Mouse (Mus musculus): Measurements from ENCODE around the gene Cdhr4. TPM values are rescaled to one million over a fixed set of nuclear protein-coding genes. Genes with fewer than 3 reads are reported as not detected.
A peak's percentile ranks its signal among the peaks of the same experiment; 100 is the strongest.

Cdhr4 gene
- polyA plus RNA-seq, 1 experiment from 2014 or later = 3.7 TPM

GRCm38 (mm10) chr9:107962916-107963315 lies 29.4 kb upstream of the Cdhr4 start:
- no peaks in the 10 kb centered on the region for H3K27me3 ChIP-seq (replicated peaks)
- H3K4me3 ChIP-seq = no peak overlapping the region
- no peaks in the 10 kb centered on the region for H3K9me3 ChIP-seq (replicated peaks)
- no peak overlapping the region for H3K9ac ChIP-seq
- WGBS (ENCODE audit: insufficient replicate concordance) = 90% methylated on average over 9 of the region's 9 CpGs
- no peak overlapping the region for H3K4me2 ChIP-seq
- peak overlapping the region; percentile 54; the same call in 1 of the 2 replicates for H3K27ac ChIP-seq
- no peak for ATAC-seq
- peaks cover 26% of the 10 kb centered on the region for H3K4me1 ChIP-seq
- peaks cover 94% of the 10 kb centered on the region for H3K36me3 ChIP-seq

- Histone ChIP-seq H3K4me1 (peaks cover 26% of the 10 kb centered on the region), H3K4me2 (no peak overlapping the region), H3K9ac (peak overlapping the region; percentile 3; the same call in 1 of the 2 replicates), H3K36me3 (peaks cover 94% of the 10 kb centered on the region), H3K27me3 (replicated peaks) (no peaks in the 10 kb centered on the region), H3K27ac (peak overlapping the region; percentile 66), H3K4me3 (no peak overlapping the region), H3K9me3 (replicated peaks) (no peaks in the 10 kb centered on the region)
- WGBS (ENCODE audit: insufficient replicate concordance) = 12% methylated on average over 5 of the region's 5 CpGs
- peak; percentile 62 for ATAC-seq
Measured at GRCm38 (mm10) chr9:107963700-107964099, 28.6 kb upstream of the Cdhr4 start.

GRCm38 (mm10) chr9:107964681-107965080 lies 27.6 kb upstream of the Cdhr4 start:
- 88% methylated on average over 9 of the region's 9 CpGs for WGBS (ENCODE audit: insufficient replicate concordance)
- Histone ChIP-seq H3K27ac (peak overlapping the region; percentile 66; the same call in 1 of the 2 replicates), H3K27me3 (replicated peaks) (no peaks in the 10 kb centered on the region), H3K36me3 (peaks cover 94% of the 10 kb centered on the region), H3K9ac (0 out of 2 replicates have a peak overlapping the region, but pooled peaks have one; percentile 3), H3K4me2 (no peak overlapping the region), H3K9me3 (replicated peaks) (no peaks in the 10 kb centered on the region), H3K4me1 (peaks cover 28% of the 10 kb centered on the region), H3K4me3 (no peak overlapping the region)
- ATAC-seq = no peak

GRCm38 (mm10) chr9:107966676-107967075 lies 25.6 kb upstream of the Cdhr4 start:
- no peak for ATAC-seq
- Histone ChIP-seq H3K27me3 (replicated peaks) (no peaks in the 10 kb centered on the region), H3K4me3 (no peak overlapping the region), H3K36me3 (peaks cover 90% of the 10 kb centered on the region), H3K4me2 (no peak overlapping the region), H3K4me1 (peaks cover 48% of the 10 kb centered on the region), H3K9ac (peak overlapping the region; percentile 20; the same call in 1 of the 2 replicates), H3K27ac (peak overlapping the region; percentile 17; the same call in 1 of the 2 replicates), H3K9me3 (replicated peaks) (no peaks in the 10 kb centered on the region)
- WGBS (ENCODE audit: insufficient replicate concordance) = 58% methylated on average over 10 of the region's 10 CpGs

GRCm38 (mm10) chr9:107967437-107967836 lies 24.9 kb upstream of the Cdhr4 start:
- Histone ChIP-seq H3K4me2 (no peak overlapping the region), H3K36me3 (peaks cover 83% of the 10 kb centered on the region), H3K4me1 (peaks cover 56% of the 10 kb centered on the region), H3K9me3 (replicated peaks) (no peaks in the 10 kb centered on the region), H3K4me3 (no peak overlapping the region), H3K27me3 (replicated peaks) (no peaks in the 10 kb centered on the region), H3K9ac (no peak overlapping the region), H3K27ac (no peak overlapping the region; the same call in 1 of the 2 replicates)
- no peak for ATAC-seq
- 80% methylated on average over 6 of the region's 6 CpGs for WGBS (ENCODE audit: insufficient replicate concordance)

GRCm38 (mm10) chr9:107968531-107968930 lies 23.8 kb upstream of the Cdhr4 start:
- peaks cover 67% of the 10 kb centered on the region for H3K4me1 ChIP-seq
- no peak for ATAC-seq
- H3K4me3 ChIP-seq = no peak overlapping the region
- peaks cover 72% of the 10 kb centered on the region for H3K36me3 ChIP-seq
- H3K9me3 ChIP-seq (replicated peaks) = no peaks in the 10 kb centered on the region
- no peak overlapping the region for H3K9ac ChIP-seq
- 84% methylated on average over 7 of the region's 7 CpGs for WGBS (ENCODE audit: insufficient replicate concordance)
- H3K27ac ChIP-seq = no peak overlapping the region
- no peaks in the 10 kb centered on the region for H3K27me3 ChIP-seq (replicated peaks)
- no peak overlapping the region for H3K4me2 ChIP-seq

- peaks cover 56% of the 10 kb centered on the region for H3K36me3 ChIP-seq
- H3K4me1 ChIP-seq = peaks cover 67% of the 10 kb centered on the region
- WGBS (ENCODE audit: insufficient replicate concordance) = 85% methylated on average over 5 of the region's 5 CpGs
- no peak for ATAC-seq
- no peaks in the 10 kb centered on the region for H3K27me3 ChIP-seq (replicated peaks)
- no peaks in the 10 kb centered on the region for H3K9me3 ChIP-seq (replicated peaks)
- peak overlapping the region; percentile 98 for H3K27ac ChIP-seq
- H3K4me3 ChIP-seq = no peak overlapping the region
- H3K4me2 ChIP-seq = no peak overlapping the region
- H3K9ac ChIP-seq = no peak overlapping the region
Measured at GRCm38 (mm10) chr9:107970311-107970710, 22.0 kb upstream of the Cdhr4 start.

- Histone ChIP-seq H3K27ac (peak overlapping the region; percentile 98), H3K9me3 (replicated peaks) (no peaks in the 10 kb centered on the region), H3K27me3 (replicated peaks) (no peaks in the 10 kb centered on the region), H3K9ac (peak overlapping the region; percentile 64), H3K4me3 (0 out of 2 replicates have a peak overlapping the region, but pooled peaks have one; percentile 0), H3K36me3 (peaks cover 48% of the 10 kb centered on the region), H3K4me1 (peaks cover 69% of the 10 kb centered on the region), H3K4me2 (peak overlapping the region; percentile 54)
- WGBS (ENCODE audit: insufficient replicate concordance) = 23% methylated on average over 8 of the region's 8 CpGs
- ATAC-seq = peak; percentile 83
Measured at GRCm38 (mm10) chr9:107971690-107972541, 20.4 kb upstream of the Cdhr4 start.

- H3K4me2 ChIP-seq = peak overlapping the region; percentile 94
- H3K4me1 ChIP-seq = peaks cover 93% of the 10 kb centered on the region
- H3K36me3 ChIP-seq = peaks cover 50% of the 10 kb centered on the region
- 10% methylated on average over 10 of the region's 10 CpGs for WGBS (ENCODE audit: insufficient replicate concordance)
- H3K9me3 ChIP-seq (replicated peaks) = no peaks in the 10 kb centered on the region
- H3K27me3 ChIP-seq (replicated peaks) = no peaks in the 10 kb centered on the region
- peak overlapping the region; percentile 98 for H3K27ac ChIP-seq
- peak; percentile 82 for ATAC-seq
- peak overlapping the region; percentile 79 for H3K4me3 ChIP-seq
- peak overlapping the region; percentile 87 for H3K9ac ChIP-seq
Measured at GRCm38 (mm10) chr9:107974491-107975171, 17.7 kb upstream of the Cdhr4 start.

GRCm38 (mm10) chr9:107975399-107976386 lies 16.6 kb upstream of the Cdhr4 start, which contains the start of gene Uba7:
Uba7 (plus strand) TSS chr9:107975505.
- Histone ChIP-seq H3K36me3 (peaks cover 50% of the 10 kb centered on the region), H3K4me1 (peaks cover 93% of the 10 kb centered on the region), H3K4me3 (peak within 1 kb of the TSS; percentile 79), H3K27me3 (replicated peaks) (no peaks in the 10 kb centered on the region), H3K9ac (peak within 1 kb of the TSS; percentile 87), H3K27ac (peak within 1 kb of the TSS; percentile 98), H3K4me2 (peak within 1 kb of the TSS; percentile 94), H3K9me3 (replicated peaks) (no peaks in the 10 kb centered on the region)
- peak; percentile 83 for ATAC-seq
- 43% methylated on average over 12 of the region's 12 CpGs for WGBS (ENCODE audit: insufficient replicate concordance)

- no peak for ATAC-seq
- 90% methylated on average over 12 of the region's 12 CpGs for WGBS (ENCODE audit: insufficient replicate concordance)
- Histone ChIP-seq H3K9me3 (replicated peaks) (no peaks in the 10 kb centered on the region), H3K4me2 (peak overlapping the region; percentile 12; the same call in 1 of the 2 replicates), H3K4me3 (no peak overlapping the region), H3K27ac (peak overlapping the region; percentile 98; the same call in 1 of the 2 replicates), H3K4me1 (peaks cover 93% of the 10 kb centered on the region), H3K27me3 (replicated peaks) (no peaks in the 10 kb centered on the region), H3K9ac (peak overlapping the region; percentile 17; the same call in 1 of the 2 replicates), H3K36me3 (peaks cover 75% of the 10 kb centered on the region)
Measured at GRCm38 (mm10) chr9:107978815-107979214, 13.5 kb upstream of the Cdhr4 start.

Data from liver, embryonic 12.5 days (tissue).